Mouse (Mus musculus): Measurements from ENCODE around the gene Dxo.
"Not testable (repeated sequence)": the region's sequence is repeated elsewhere in the genome, so short reads cannot be mapped to it uniquely, and the experiment has no call there.

Dxo gene

DNA sequence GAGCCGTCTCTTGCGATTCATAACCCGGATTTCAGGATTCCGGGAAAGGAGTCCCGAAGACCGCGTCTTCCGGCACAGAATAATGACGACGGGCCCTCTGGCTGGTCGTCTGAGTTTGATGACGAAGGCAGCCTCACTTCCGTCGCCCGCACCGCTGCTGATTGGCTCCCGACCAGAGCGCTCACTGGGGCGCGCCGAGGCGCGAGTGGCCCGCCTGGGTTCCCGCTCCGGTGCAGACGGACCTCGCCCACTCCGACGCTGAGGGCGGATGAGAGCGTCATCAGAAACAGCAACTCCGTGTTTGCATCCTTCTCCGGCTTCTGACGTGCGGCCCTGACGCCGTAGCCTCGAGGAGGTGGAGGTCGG lies at the start of gene Dxo, which contains the start of gene Stk19:
Gene Dxo, plus strand, starts transcription at position 164 of the 366 bp plus-strand sequence.
Gene Stk19, minus strand, starts transcription at position 90 of the 366 bp plus-strand sequence.
- peak; percentile 98 for DNase-seq (ENCODE audit: low read depth)

DNA sequence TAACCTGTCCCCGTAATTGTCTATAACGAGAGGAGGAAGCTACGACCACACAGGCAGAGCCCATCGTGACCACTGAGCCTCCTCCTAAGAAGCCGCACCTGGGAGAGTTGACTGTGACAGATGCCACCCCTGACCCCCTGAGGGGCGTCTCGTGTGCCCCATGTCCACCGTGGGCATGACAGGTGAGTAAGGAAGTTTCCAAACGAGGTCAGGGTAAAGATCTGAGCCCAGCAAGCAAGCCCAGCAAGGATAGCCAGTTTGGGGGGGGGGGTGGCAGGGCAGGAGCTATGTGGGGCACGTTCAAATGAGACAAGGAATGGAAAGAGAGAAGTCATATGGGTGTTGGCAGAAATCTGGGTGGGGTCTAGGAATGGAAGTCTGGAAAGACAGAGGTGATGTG lies 41.8 kb upstream of the Dxo start:
- DNase-seq (ENCODE audit: low read depth) = no peak

DNA sequence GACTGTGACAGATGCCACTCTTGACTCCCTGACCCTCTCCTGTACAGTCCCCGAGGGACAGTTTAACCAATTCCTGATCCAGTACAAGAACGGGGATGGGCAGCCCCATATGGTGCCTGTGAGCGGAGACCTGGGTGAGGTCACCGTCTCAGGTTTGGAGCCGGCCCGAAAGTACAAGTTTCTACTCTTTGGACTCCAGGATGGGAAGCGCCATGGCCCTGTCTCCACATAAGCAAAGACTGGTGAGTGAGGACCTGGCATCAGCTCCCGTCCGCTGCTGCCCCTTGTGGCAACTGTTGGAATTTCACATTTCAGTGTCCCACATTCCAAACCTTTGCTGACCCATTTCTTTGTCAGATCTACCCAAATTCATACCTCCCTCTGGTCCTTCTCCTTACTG lies 41.2 kb upstream of the Dxo start:
- peak; percentile 49 for DNase-seq (ENCODE audit: low read depth)

DNA sequence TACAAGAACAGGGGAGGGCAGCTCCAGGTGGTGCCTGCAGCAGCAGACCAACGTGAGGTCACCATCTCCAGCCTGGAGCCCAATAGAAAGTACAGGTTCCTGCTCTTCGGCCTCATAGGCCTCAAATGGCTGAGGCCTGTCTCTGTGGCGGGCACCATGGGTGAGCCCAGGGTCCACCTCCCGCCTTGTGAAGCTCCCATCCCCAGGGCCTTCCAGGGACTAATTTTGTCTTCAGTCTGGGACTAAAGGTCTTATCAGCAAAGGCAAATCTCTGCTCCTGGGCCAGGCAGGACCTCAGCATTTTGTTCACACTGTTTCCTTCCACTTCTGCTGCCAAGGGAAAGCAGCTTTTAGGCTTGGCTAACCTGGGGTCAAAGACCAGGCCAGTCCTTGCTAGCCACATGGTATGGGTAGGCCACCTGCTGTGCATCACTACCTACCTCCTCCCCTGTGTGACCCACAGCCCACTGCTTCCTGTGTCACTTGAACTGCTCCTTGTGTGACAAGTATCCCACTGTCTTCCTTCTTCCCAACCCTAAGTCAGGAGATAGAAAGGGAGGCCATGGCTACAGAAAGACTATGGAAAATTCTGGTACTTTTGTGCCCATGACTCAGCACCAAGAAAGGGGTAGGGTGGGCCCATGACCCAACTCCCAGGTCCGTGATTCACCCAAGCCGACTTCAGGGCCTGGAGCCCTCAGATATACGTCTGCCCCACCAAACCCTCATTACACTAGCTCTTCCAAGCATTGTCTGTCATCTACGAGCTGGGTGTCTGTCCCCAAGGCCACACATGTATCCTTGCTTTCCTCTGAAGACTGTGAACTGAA lies 40.3 kb upstream of the Dxo start:
- no peak for DNase-seq (ENCODE audit: low read depth)

DNA sequence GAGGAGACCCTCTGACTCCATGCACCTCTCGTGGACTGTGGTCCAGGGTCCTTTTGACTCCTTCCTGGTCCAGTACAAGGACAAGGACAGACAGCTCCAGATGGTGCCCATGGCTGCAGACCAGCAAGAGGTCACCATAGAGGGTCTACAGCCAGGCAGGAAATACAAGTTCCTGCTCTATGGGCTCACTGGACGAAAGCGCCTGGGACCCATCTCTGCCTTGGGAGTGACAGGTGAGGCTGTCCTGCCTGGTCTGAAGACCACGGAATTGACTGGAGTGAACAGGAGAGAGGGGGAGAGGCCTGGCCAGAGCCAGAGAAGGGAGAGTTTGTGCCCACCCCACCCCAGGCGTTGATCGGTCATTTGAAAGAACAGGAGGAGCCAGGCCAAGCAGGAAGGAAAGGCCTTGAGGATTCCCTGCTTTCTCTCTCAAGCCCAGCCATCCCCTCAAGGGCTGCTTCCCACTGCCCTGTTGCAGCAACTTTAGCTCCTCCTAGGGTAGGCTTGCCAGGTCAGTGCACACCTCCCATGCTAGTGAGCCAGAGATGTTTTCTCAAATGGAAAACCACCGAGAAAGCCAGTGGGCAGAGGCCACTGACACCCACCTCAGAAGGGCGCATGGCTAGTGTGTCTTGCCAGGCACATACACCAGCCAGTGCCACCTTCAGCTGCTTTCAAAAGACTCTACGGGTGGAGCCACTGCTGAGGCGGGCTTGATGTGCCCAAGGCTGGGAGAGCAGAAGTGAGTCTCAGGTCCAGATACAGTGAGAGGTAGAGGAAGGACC lies 39.4 kb upstream of the Dxo start:
- not testable (repeated sequence) for DNase-seq (ENCODE audit: low read depth)

DNA sequence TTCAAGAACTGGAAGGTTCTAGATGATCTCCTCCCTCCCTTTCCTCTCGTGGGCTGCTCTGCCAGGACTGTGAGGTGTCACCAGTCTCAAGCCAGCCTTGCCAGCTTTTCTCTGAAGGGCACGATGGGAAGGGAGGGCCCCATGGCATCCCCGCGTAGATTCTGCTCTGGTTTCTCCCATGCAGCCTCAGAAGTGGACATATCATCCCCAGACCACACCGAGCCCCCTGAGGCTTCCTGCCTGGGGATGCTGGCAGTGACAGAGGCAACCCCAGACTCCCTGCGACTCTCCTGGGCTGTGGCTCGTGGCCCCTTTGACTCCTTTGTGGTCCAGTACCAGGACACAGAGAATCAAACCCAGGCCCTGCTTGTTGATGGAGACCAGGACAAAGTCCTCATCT lies 38.7 kb upstream of the Dxo start:
- DNase-seq (ENCODE audit: low read depth) = not testable (repeated sequence)

DNA sequence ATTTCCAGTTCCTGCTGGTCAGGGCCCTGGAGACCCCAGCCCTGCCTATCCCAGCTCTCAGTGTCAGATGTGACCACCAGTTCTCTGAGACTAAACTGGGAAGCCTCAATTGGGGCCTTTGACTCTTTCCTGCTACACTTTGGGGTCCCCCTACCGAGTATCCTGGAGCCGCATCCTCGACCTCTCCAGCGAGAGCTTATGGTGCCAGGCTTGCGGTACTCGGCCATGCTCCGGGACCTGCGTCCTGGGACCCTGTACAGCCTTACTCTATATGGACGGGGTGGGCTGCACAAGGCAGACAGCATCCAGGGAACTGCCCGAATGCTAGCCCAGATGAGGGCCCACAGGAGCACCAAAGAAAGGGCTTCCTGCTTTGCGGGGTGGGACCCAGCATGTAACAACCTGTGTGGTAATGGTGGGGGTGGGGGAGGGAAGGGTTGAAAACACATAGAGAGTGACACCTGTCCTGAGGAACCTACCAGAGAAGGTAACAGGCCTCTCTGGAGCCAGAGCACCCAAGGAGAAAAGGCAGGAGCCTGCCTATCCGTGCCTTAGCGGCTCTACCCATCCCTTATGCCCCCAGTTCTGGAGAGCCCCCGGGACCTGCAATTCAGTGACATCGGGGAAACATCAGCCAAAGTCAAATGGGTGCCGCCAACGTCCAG lies 37.8 kb upstream of the Dxo start:
- DNase-seq (ENCODE audit: low read depth) = no peak

DNA sequence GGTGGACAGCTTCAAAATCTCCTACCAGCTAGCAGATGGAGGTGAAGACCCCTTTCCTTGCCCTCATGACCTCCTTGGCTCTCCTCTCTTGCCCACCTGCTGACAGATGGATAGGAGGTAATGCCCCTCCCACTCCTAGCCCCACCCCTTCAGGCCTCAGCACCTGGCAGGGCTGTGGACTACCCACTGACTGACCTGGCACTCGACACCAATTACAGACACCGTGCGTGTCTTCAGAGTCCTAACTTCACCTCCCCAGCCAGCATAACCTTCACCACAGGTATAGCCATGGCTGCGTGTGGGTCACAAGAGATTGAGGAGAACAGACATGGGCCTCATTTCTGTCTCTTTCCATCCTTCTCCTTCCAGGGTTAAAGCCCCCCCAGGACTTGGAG lies 37.3 kb upstream of the Dxo start:
- no peak for DNase-seq (ENCODE audit: low read depth)

DNA sequence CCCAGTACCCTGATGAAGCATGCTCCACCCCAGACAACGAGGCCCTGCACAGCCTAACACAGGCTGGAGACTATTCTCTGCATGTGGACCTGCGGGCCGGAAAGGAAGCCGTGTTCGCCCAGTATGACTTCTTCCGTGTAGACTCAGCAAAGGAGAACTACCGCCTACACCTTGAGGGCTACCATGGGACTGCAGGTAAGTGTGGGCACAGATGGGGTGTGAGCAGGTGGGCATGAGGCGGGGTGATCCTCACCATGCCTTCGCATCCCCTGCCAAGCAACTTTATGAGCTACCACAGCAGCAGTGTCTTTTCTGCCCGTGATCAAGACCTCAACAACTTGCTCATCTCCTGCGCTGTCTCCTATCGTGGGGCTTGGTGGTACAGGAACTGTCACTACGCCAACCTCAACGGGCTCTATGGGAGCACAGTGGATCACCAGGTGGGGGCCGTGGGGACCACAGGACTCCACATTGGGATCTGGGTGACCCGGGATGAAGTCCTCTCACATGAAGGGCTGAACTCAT lies 36.0 kb upstream of the Dxo start:
- DNase-seq (ENCODE audit: low read depth) = not testable (repeated sequence)

DNA sequence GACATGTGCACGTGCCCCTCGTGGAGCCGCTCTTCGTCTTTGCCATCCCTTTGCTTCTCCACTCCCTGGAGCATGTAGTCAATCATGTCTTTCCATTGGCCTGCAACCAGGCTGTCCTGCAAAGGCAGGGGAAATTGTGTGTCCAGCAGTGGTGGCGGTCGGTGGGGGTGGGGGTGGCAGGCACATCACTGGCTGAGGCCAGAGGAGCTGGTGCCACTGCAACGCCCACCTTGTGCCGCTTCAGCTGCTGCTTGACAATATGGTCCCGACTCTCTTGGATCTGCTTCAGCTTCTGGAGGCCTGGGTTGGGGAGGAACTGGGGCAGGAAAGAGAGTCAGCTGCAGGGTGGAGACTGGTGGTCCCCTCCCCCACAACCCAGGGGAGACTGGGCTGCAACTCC lies 34.1 kb upstream of the Dxo start:
- DNase-seq (ENCODE audit: low read depth) = not testable (repeated sequence)

DNA sequence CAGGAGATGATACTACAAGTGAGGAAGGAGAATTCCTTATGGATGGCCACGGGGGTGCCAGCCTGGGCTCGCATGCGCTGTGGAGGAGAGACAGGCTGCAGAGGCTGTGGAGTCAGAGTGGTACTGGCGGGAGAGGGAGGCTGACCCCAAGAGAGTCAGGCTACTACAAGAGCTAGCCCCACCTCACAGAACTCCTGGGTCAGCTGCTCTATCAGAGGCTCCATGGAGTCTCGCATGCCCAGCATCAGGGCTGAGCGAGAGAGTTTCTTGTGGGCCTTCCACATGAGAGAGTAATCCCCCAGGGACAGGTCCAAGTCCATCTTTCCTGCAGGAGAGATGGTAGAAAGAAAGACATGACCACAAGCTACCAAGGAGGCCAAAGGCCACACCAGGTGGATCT lies 33.5 kb upstream of the Dxo start:
- not testable (repeated sequence) for DNase-seq (ENCODE audit: low read depth)

DNA sequence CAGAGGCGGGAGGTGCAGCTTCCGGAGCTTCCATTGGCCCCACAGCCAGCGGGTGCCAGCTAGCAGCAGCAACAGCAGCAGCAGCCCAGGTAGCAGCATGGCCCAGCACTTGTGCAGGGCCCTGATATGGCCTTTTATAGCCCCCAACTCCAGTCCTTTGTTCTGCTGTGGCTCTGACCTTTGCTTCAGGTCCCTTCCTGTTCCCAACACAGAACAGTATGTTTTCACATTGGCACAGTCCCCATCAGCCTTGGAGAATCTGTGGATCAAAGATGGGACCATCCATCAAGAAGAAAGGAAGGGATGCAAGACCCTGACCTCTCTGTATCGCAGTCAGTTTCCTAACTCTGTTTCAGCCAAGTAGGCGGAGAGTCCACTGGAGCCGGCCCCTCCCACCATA lies 32.5 kb upstream of the Dxo start, which contains the start of gene Cyp21a1:
Gene Cyp21a1, minus strand, starts transcription at position 261 of the 400 bp plus-strand sequence.
- not testable (repeated sequence) for DNase-seq (ENCODE audit: low read depth)

DNA sequence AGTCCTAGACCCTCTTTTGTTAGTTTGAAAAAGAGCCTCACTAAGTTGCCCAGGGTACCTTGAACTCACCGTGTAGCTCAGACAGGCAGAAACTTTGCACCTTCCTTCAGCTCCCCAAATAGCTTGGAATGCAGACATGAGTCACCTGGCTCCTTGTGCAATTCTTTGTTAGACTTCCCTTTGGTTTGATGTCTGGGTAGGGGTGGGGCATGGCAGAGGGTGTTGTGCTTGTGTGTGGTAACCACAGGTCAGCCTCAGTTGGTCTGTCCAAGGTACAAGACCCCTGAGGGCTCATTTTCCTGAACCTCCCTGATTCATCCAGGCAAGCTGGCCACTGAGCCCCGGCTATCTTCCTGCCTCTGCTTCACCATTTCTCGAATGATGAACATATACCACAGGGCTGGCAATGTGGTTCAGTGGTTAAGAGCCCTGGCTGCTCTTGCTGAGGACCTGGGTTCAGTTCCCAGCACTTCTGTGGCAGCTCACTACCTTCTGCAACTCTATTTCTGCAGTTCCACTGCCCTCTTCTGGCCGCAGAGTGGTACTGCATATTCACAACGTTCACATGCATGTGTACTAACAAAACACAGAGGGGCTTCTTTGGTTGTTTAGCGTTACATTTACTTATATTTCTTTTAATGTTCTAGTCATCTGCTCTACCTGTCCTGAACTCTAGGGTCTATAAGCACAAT lies 31.8 kb upstream of the Dxo start:
- peak; percentile 46 for DNase-seq (ENCODE audit: low read depth)

DNA sequence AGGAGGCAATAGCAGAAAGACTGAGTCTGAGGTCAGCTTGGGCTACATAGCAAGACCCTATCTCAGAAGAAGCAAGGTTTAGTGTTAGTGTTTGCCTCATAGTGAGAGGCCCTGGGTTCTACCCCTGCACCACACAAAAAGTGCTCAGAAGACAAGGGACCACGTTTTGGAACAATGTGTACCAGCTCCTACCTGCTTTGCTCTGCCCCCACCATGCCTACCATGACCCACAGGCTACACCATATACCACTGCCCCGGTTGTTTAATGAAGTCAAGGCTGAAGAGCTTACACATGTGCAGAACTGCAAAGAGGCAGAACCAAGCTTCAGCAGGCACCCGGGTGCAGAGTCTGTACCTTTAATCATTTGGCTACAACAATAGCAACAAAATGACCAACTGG lies 29.6 kb upstream of the Dxo start:
- no peak for DNase-seq (ENCODE audit: low read depth)

DNA sequence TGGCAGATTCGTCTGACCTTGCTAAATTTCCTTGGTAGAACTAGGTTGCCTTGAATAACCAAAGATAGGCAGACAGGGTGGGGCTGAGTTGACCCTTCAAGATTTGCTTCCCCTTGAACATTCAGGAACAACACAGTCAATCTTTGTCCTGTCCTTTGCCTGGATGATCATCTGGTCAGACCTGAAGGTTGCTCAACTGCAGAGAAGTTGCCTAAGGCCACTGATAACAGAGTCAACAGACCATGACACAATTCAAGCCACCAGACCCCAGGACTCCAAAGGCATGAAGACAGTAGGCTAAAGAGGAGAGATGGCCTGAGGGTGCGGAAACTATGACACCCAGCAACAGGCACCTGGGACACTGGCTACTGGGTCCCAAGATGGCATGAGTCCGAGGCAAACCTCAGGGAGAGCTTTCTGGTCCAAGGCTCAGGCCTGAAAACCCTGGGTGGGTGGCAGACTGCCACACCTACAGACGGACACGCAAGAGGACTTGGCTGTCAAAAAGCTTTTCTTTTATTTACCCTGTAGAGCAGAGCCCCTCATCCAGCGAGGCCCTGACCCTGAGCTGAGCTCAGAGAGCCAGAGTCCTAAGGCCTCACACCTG lies 28.1 kb upstream of the Dxo start:
- DNase-seq (ENCODE audit: low read depth) = no peak

DNA sequence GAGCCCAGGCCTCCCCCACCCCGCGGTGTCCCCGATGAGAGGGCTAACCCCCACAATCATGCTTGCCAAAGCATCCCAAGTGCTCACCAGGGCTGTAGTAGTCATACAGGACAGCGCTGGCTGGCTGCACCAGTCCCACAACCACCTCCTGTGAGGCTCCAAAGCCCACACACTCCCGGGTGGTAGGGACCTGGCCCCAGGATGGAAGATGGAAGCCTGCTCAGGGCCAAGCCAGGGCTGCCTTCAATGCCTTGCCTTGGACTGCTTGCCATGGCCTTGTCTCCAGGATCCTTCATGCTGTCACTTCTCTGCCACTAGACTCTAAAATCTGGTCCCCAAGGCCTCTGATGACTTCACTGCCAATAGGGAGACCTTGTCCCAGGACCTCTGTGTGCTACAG lies 26.4 kb upstream of the Dxo start:
- DNase-seq (ENCODE audit: low read depth) = not testable (repeated sequence)

DNA sequence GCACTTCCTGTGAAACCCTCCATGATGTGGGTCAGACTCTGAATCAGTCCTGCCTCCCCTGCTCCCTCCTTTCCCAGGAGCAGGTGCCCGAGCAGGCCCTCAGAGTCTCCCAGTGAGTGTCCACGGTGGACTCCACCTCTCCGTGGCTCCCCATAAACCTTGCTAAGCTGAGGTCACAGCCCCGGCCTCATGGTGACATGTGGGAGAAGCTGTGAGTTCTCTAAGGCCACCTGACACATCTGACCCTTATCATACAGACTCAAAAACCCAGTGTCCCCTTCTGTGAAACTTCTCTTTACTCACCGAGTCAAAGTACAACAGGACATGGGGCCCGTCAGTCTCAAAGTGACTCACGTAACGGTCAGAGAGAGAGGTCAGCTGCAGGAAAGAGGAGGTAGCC lies 26.0 kb upstream of the Dxo start:
- DNase-seq (ENCODE audit: low read depth) = not testable (repeated sequence)

DNA sequence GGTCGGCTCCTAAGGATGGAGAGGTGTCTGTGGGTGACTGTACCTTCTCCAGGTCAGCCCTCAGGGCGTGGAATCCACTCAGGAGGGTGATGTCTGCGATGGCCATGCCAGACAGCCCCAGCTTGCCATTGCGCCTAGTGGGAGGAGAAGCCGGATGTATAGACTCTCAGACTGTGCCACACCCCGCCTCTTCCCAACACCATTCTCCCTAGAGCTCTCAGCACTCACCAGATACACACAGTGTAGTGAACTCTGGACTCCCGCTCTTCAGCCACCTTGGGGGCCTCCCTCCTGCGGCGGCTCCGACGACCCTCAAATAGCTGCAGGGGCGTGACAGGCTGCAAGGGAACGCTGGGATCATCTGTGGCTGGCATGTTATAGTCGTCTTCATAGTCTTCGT lies 25.5 kb upstream of the Dxo start:
- DNase-seq (ENCODE audit: low read depth) = no peak

DNA sequence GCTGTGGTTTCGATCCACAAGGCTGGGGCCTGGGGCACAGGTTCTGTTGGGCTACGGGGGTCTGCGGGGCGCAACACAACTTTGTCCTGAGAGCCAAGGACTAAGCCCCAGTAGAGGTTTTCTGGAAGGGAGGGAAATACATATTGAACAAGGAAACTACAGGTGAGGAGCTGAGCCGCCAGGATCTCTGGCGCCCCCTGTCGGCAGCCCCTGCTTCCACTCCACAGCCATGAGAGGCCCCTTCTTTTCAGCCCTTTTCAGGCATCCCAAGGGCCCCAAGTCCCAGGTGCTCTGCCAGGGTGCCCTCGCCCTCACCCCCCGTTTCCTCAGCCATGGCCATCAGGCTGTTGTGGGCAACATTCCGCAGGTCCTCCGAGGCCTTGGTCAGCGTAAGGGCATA lies 23.1 kb upstream of the Dxo start:
- peak; percentile 58 for DNase-seq (ENCODE audit: low read depth)

DNA sequence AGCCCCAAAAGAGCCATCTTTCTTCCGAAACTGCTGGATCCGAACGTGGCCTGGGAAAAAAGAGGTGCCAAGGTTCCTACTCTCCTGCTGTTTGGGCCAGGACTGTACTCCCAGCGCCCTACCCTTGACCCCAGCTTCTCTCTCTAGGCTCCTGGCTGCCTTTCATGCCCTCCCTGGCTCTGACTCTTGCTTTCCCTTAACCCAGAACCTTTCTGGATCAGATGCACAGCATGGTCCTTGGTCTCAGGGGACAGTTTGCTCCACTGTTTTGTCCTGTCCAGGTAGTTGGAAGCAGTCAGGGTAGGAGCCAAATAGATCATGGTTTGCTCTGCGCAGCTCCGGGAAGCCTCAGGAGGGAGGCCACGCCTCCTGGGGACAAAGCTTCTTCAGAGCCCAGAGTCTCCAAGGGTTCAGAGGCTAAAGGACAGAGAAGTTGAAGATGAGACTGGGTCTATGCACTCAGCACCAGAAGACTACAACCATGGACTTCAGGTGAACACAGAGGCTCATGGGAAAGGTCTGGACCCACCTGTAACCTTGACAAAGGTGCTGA lies 21.9 kb upstream of the Dxo start:
- DNase-seq (ENCODE audit: low read depth) = no peak

DNA sequence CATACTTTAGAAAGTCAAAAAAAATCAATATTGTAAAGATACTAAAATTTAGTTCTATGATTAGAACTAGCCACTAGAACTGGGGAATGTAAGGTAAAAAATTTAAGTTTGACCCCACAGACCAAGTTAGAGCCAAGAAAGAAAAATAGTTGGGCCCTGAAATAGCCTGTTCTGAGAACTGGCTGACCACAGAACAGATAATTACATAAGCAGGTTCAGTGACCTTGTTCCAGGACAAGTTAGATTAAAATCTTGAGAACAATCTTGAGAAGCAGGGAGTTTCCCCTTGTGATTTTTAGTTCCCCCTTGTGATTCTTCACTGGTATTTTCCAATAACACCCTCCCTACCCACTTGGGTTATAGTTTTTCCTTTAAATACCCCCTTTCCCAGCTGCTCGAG lies 6.0 kb upstream of the Dxo start:
- DNase-seq (ENCODE audit: low read depth) = not testable (repeated sequence)
